Mouse (Mus musculus) olfactory bulb, adult 2 months (tissue): Measurements from ENCODE around the gene Tmtc1.

Experiments
- CTCF ChIP-seq: fragments of 200-500 bp; IDR thresholded peaks from 2 replicates; pipeline ENCODE4 v1.5.1; 2012; ENCODE audit warnings: low read depth, mild to moderate bottlenecking, low read length, moderate library complexity; ENCODE audit not compliant: insufficient read depth
- POLR2A ChIP-seq: fragments of 200-500 bp; IDR thresholded peaks from 2 replicates; pipeline ENCODE4 v1.6.1; 2012; ENCODE audit warnings: mild to moderate bottlenecking, low read depth, low read length, moderate library complexity; ENCODE audit not compliant: insufficient read depth

DNA sequence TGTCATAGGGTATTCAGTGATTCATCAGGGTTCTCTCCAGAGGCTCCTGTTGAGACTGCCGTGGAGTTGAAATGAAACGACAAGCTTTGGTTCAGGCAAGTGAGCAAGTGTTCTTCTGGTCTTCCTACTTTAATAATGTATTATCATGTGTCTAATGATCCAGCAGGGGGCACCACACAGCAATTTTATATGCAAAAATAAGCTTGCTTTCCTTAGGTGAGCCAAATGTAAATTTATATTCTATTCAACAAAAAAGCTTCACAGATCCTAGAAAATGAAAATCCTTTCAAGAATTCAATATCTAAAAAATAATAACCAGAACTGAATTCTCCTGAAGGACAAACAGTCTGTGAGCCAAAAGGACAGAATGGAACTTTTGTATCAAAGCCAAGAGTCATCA is 195.6 kb downstream of the Tmtc1 start:
- TF ChIP-seq POLR2A (no peak), CTCF (no peak)
